Mouse (Mus musculus) myocyte (in vitro differentiated cells): Measurements from ENCODE around the gene Cct5. TPM values are rescaled to one million over a fixed set of nuclear protein-coding genes. Genes with fewer than 3 reads are reported as not detected.

ENCODE experiments used
- H3K27me3 ChIP-seq: one replicate; pipeline ENCODE4 v1.6.1; 2011; ENCODE audit not compliant: control insufficient read depth, insufficient read depth, insufficient read length
- H3K36me3 ChIP-seq: one replicate; pipeline ENCODE4 v1.6.1; 2011; ENCODE audit not compliant: control insufficient read depth, insufficient read depth
- H3K4me2 ChIP-seq: one replicate; pipeline ENCODE4 v1.6.1; 2011; ENCODE audit warnings: low read depth, control low read depth
- H3K4me3 ChIP-seq: one replicate; pipeline ENCODE4 v1.5.1; 2011; ENCODE audit warnings: mild to moderate bottlenecking, control low read depth, moderate library complexity
- H3K79me2 ChIP-seq: one replicate; pipeline ENCODE4 v1.6.1; 2011; ENCODE audit not compliant: control insufficient read depth, insufficient read depth
- H3ac ChIP-seq: one replicate; pipeline ENCODE4 v1.6.1; 2011; ENCODE audit not compliant: control insufficient read depth, insufficient read length
- CEBPB ChIP-seq: IDR thresholded peaks from 2 replicates; pipeline ENCODE4 v1.6.1; 2011; ENCODE audit warnings: mild to moderate bottlenecking, moderate library complexity; ENCODE audit not compliant: poor library complexity, insufficient read depth, severe bottlenecking
- E2F4 ChIP-seq: IDR thresholded peaks from one replicate; pipeline ENCODE4 v1.6.1; 2011; ENCODE audit warnings: mild to moderate bottlenecking, control low read depth, moderate library complexity; ENCODE audit not compliant: insufficient read depth
- MAX ChIP-seq: IDR thresholded peaks from one replicate; pipeline ENCODE4 v1.6.1; 2011; ENCODE audit warnings: low read depth, mild to moderate bottlenecking, control low read depth
- MYOD1 ChIP-seq, 3 experiments: IDR thresholded peaks; one replicate each; pipeline ENCODE4 v1.6.1; 2011; ENCODE audit warnings: control low read depth in 2 of 3, low read depth in 2 of 3, mild to moderate bottlenecking in 2 of 3, moderate library complexity in 1 of 3; ENCODE audit not compliant: insufficient read length in 2 of 3, control insufficient read depth in 1 of 3
- MYOG ChIP-seq, 3 experiments: IDR thresholded peaks; one replicate each; pipeline ENCODE4 v1.6.1; 2011; ENCODE audit warnings: control low read depth in 2 of 3, low read depth in 2 of 3, mild to moderate bottlenecking in 2 of 3; ENCODE audit not compliant: insufficient read length in 2 of 3, control insufficient read depth in 1 of 3, insufficient read depth in 1 of 3
- POLR2A ChIP-seq: IDR thresholded peaks from one replicate; pipeline ENCODE4 v1.6.1; 2011; ENCODE audit warnings: low read depth, mild to moderate bottlenecking, control low read depth, moderate library complexity; ENCODE audit not compliant: insufficient read length
- POLR2AphosphoS2 ChIP-seq: IDR thresholded peaks from one replicate; pipeline ENCODE4 v1.6.1; 2011; ENCODE audit warnings: low read depth, control low read depth; ENCODE audit not compliant: insufficient read length
- REST ChIP-seq: IDR thresholded peaks from one replicate; pipeline ENCODE4 v1.6.1; 2011; ENCODE audit warnings: mild to moderate bottlenecking, control low read depth, moderate library complexity; ENCODE audit not compliant: insufficient read depth, insufficient read length
- SRF ChIP-seq: IDR thresholded peaks from one replicate; pipeline ENCODE4 v1.6.1; 2011; ENCODE audit warnings: low read depth; ENCODE audit not compliant: control insufficient read depth, insufficient read length
- TCF12 ChIP-seq: IDR thresholded peaks from one replicate; pipeline ENCODE4 v1.6.1; 2011; ENCODE audit warnings: mild to moderate bottlenecking, control low read depth; ENCODE audit not compliant: poor library complexity, insufficient read depth, severe bottlenecking
- TCF3 ChIP-seq: IDR thresholded peaks from one replicate; pipeline ENCODE4 v1.6.1; 2011; ENCODE audit warnings: low read depth, control low read depth; ENCODE audit not compliant: insufficient read length
- USF1 ChIP-seq: IDR thresholded peaks from one replicate; pipeline ENCODE4 v1.6.1; 2011; ENCODE audit warnings: low read depth, mild to moderate bottlenecking, control low read depth, moderate library complexity
- polyA plus RNA-seq: library from polyadenylated mRNA; unstranded; fragments of >200 nt; fragmentation: generic; extraction: Trizol; gene quantifications from one replicate; pipeline ENCODE4 v1.2.1, GENCODE M21; 2012; ENCODE audit warnings: missing spikeins

Cct5 gene
- polyA plus RNA-seq, 1 experiment = 521 TPM

- H3K36me3 ChIP-seq = peaks cover 41% of the 10 kb centered on the region
- H3K27me3 ChIP-seq = no peaks in the 10 kb centered on the region
- H3K4me2 ChIP-seq = no peak overlapping the region
- no peak overlapping the region for H3ac ChIP-seq
- no peaks in the 10 kb centered on the region for H3K79me2 ChIP-seq
- no peak for TF ChIP-seq POLR2AphosphoS2
- no peak for TF ChIP-seq MYOD1 (IDR thresholded peaks at IDR 0.05; ENCODE audit: control insufficient read depth in 1 of 3, insufficient read length in 2 of 3, low read depth in 2 of 3)
- TF ChIP-seq USF1 = no peak
- TF ChIP-seq E2F4 = no peak
- no peak for TF ChIP-seq CEBPB
- no peak for TF ChIP-seq SRF
- TF ChIP-seq MAX = no peak
- no peak for TF ChIP-seq TCF12
- no peak for TF ChIP-seq POLR2A
- TF ChIP-seq REST = no peak
- TF ChIP-seq MYOG (IDR thresholded peaks at IDR 0.05; ENCODE audit: control insufficient read depth in 1 of 3, insufficient read depth in 1 of 3, insufficient read length in 2 of 3, low read depth in 2 of 3) = no peak
- no peak for TF ChIP-seq TCF3
- H3K4me3 ChIP-seq = no peak overlapping the region
These were observed 12.3 kb upstream of the Cct5 start for GRCm38 (mm10) chr15:31613826-31614453.

DNA sequence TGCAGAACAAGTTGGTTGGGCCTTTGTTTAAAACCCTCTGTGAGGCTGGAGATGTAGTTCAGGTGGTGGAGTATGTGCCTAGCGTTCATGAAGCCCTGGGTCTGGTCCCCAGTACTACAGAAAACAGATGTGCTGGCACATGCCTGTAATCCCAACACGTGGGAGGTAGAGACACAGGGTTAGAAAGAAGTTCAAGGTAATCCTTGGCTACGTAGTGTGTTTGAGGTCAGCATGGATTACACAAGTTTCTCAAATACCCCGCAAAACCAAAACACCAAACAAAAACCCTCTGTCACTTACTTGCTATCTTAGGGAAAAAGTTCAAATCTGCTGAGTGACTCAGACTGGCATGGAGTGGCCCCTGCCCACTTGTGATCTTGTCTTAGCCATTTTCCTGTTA is 10.4 kb upstream of the Cct5 start:
- Histone ChIP-seq H3K4me3 (no peak overlapping the region), H3K27me3 (no peaks in the 10 kb centered on the region), H3K79me2 (no peaks in the 10 kb centered on the region), H3ac (no peak overlapping the region), H3K36me3 (peaks cover 24% of the 10 kb centered on the region), H3K4me2 (no peak overlapping the region)
- TF ChIP-seq MAX (no peak), USF1 (no peak), MYOG (IDR thresholded peaks at IDR 0.05; ENCODE audit: control insufficient read depth in 1 of 3, insufficient read depth in 1 of 3, insufficient read length in 2 of 3, low read depth in 2 of 3) (no peak), POLR2AphosphoS2 (no peak), TCF12 (no peak), CEBPB (no peak), TCF3 (no peak), E2F4 (no peak), SRF (no peak), POLR2A (no peak), REST (no peak), MYOD1 (IDR thresholded peaks at IDR 0.05; ENCODE audit: control insufficient read depth in 1 of 3, insufficient read length in 2 of 3, low read depth in 2 of 3) (no peak)

DNA sequence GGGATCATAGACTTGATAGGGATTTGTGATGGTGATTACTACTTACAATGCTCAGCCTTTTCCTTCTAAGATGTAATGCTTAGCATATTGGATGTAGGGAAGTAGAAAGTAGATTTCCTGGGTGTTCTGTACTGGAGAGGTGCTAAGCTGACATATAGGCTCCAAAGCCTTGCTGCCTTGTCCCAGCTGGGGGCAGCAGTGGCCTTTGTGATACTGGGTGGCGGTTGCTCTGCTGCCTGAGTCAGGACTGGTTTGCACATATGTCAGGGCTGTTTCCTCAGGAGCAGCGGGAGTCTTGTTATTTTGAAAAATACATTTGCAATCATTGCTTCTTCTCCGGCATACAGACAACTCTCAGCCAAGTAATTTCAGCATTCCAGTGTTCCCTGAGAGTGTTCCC is 9.4 kb upstream of the Cct5 start:
- peaks cover 22% of the 10 kb centered on the region for H3K36me3 ChIP-seq
- TF ChIP-seq MYOG (IDR thresholded peaks at IDR 0.05; ENCODE audit: control insufficient read depth in 1 of 3, insufficient read depth in 1 of 3, insufficient read length in 2 of 3, low read depth in 2 of 3) (no peak), TCF12 (no peak), E2F4 (no peak), MAX (no peak), SRF (no peak), USF1 (no peak), POLR2A (no peak), POLR2AphosphoS2 (no peak), REST (no peak), CEBPB (no peak), MYOD1 (IDR thresholded peaks at IDR 0.05; ENCODE audit: control insufficient read depth in 1 of 3, insufficient read length in 2 of 3, low read depth in 2 of 3) (no peak), TCF3 (no peak)

GRCm38 (mm10) chr15:31606821-31607220 is 5.2 kb upstream of the Cct5 start:
- no peaks in the 10 kb centered on the region for H3K27me3 ChIP-seq
- no peak overlapping the region for H3ac ChIP-seq
- peaks cover 9% of the 10 kb centered on the region for H3K36me3 ChIP-seq
- no peak overlapping the region for H3K4me2 ChIP-seq
- TF ChIP-seq POLR2AphosphoS2 (no peak), TCF12 (no peak), MYOG (IDR thresholded peaks at IDR 0.05; ENCODE audit: control insufficient read depth in 1 of 3, insufficient read depth in 1 of 3, insufficient read length in 2 of 3, low read depth in 2 of 3) (no peak), SRF (no peak), TCF3 (no peak)
- peaks cover 6% of the 10 kb centered on the region for H3K79me2 ChIP-seq
- no peak overlapping the region for H3K4me3 ChIP-seq

More for the DNA sequence above, 9.4 kb upstream of the Cct5 start:
- Histone ChIP-seq H3K4me2 (no peak overlapping the region), H3K4me3 (no peak overlapping the region), H3K27me3 (no peaks in the 10 kb centered on the region), H3K79me2 (no peaks in the 10 kb centered on the region), H3ac (no peak overlapping the region)

GRCm38 (mm10) chr15:31603113-31603512 is 1.5 kb upstream of the Cct5 start:
- H3K36me3 ChIP-seq = peaks cover under 1% of the 10 kb centered on the region
- peak overlapping the region; percentile 95 for H3K4me3 ChIP-seq
- H3ac ChIP-seq = no peak overlapping the region
- no peaks in the 10 kb centered on the region for H3K27me3 ChIP-seq
- H3K79me2 ChIP-seq = peaks cover 41% of the 10 kb centered on the region
- peak overlapping the region; percentile 91 for H3K4me2 ChIP-seq
- no peak for TF ChIP-seq CEBPB
